Comparison of ENCODE assay signal across 24 mouse cellular contexts in genomic region chr14:92081080-92081479, GRCm38 (mm10).
"Had no signal": no experiment of that assay in that cellular context is flagged by ENCODE, and none has a peak within 500 bp of the region (broad histone marks: within the 10 kb centered on the region; RNA-seq: fewer than 3 reads in every experiment).

No protein-coding gene starts in this region.

- DNase-seq: cerebellum, adult 9-11 months; cerebellum, postnatal 10 days; cerebellum, postnatal 14 days; cerebellum, postnatal 25 days; cerebellum, postnatal 36 days; embryo, embryonic 11 days; forebrain, postnatal 0 days; gastrocnemius, adult 2 months; gastrocnemius, postnatal 10 days; gastrocnemius, postnatal 14 days; gastrocnemius, postnatal 25 days; gastrocnemius, postnatal 36 days; heart, adult 11 months; heart, adult 18-20 months; heart, adult 2 months had no signal

- H3K27me3 ChIP-seq: embryonic facial prominence, embryonic 12.5 days; embryonic facial prominence, embryonic 13.5 days; embryonic facial prominence, embryonic 15.5 days; forebrain, embryonic 12.5 days; forebrain, embryonic 13.5 days; forebrain, embryonic 15.5 days had no signal

- H3K27ac ChIP-seq: embryonic facial prominence, embryonic 12.5 days; embryonic facial prominence, embryonic 13.5 days; embryonic facial prominence, embryonic 15.5 days; forebrain, embryonic 10.5 days; forebrain, embryonic 12.5 days; forebrain, embryonic 13.5 days; forebrain, embryonic 15.5 days; gastrocnemius, adult 2 months; heart, adult 2 months; heart, embryonic 10.5 days had no signal

- H3K4me1 ChIP-seq: embryonic facial prominence, embryonic 12.5 days; embryonic facial prominence, embryonic 13.5 days; embryonic facial prominence, embryonic 15.5 days; forebrain, embryonic 10.5 days; forebrain, embryonic 12.5 days; forebrain, embryonic 13.5 days; forebrain, embryonic 15.5 days; heart, embryonic 10.5 days had no signal

- H3K36me3 ChIP-seq: embryonic facial prominence, embryonic 12.5 days; embryonic facial prominence, embryonic 13.5 days; embryonic facial prominence, embryonic 15.5 days; forebrain, embryonic 10.5 days; forebrain, embryonic 12.5 days; forebrain, embryonic 15.5 days; heart, embryonic 10.5 days had no signal

- H3K4me3 ChIP-seq: embryonic facial prominence, embryonic 12.5 days; embryonic facial prominence, embryonic 13.5 days; embryonic facial prominence, embryonic 15.5 days; erythroblast, embryonic 14.5 days; forebrain, embryonic 10.5 days; forebrain, embryonic 12.5 days; forebrain, embryonic 13.5 days; forebrain, embryonic 15.5 days; gastrocnemius, adult 2 months; heart, adult 2 months; heart, embryonic 10.5 days had no signal

- H3K9ac ChIP-seq: embryonic facial prominence, embryonic 12.5 days; embryonic facial prominence, embryonic 13.5 days; embryonic facial prominence, embryonic 15.5 days; forebrain, embryonic 12.5 days; forebrain, embryonic 13.5 days; forebrain, embryonic 15.5 days; forebrain, postnatal 0 days had no signal

- H3K9me3 ChIP-seq: embryonic facial prominence, embryonic 12.5 days; embryonic facial prominence, embryonic 13.5 days; embryonic facial prominence, embryonic 15.5 days; forebrain, embryonic 10.5 days; forebrain, embryonic 12.5 days; forebrain, embryonic 13.5 days; forebrain, embryonic 15.5 days; heart, embryonic 10.5 days had no signal
